8 mouse cellular contexts compared by ENCODE assay signal in genomic region chr19:4497263-4497973, GRCm38 (mm10). TPM values are rescaled to one million over a fixed set of nuclear protein-coding genes. Genes with fewer than 3 reads are reported as not detected.
A peak's percentile ranks its signal among the peaks of the same experiment; 100 is the strongest.
DNase-seq lines count a peak whose midpoint lies in the region; ATAC-seq lines count a peak whose summit lies in the region.

No protein-coding gene starts in this region.

- H3K27ac ChIP-seq in heart, embryonic 11.5 days (ENCODE audit: low read depth, low read length): no peak overlapping the region
- H3K27ac ChIP-seq in intestine, embryonic 14.5 days (ENCODE audit: low read depth): no peak overlapping the region
- no peak overlapping the region for H3K27ac ChIP-seq in midbrain, embryonic 12.5 days (replicated peaks)

- no peak overlapping the region for H3K9ac ChIP-seq in heart, embryonic 11.5 days (ENCODE audit: low read depth, low read length)
- no peak overlapping the region for H3K9ac ChIP-seq in intestine, embryonic 14.5 days (ENCODE audit: low read length)
- H3K9ac ChIP-seq in midbrain, embryonic 12.5 days (replicated peaks): no peak overlapping the region

- H3K27me3 ChIP-seq in heart, embryonic 11.5 days (ENCODE audit: control insufficient read depth, insufficient read depth, low read length): no peaks in the 10 kb centered on the region
- no peaks in the 10 kb centered on the region for H3K27me3 ChIP-seq in intestine, embryonic 14.5 days (replicated peaks; ENCODE audit: control insufficient read depth, insufficient read depth, low read length)
- H3K27me3 ChIP-seq in midbrain, embryonic 12.5 days: no peaks in the 10 kb centered on the region

- no peaks in the 10 kb centered on the region for H3K9me3 ChIP-seq in heart, embryonic 11.5 days (replicated peaks; ENCODE audit: control insufficient read depth, low read length)
- H3K9me3 ChIP-seq in intestine, embryonic 14.5 days (ENCODE audit: control insufficient read depth, low read length): no peaks in the 10 kb centered on the region
- H3K9me3 ChIP-seq in midbrain, embryonic 12.5 days: no peaks in the 10 kb centered on the region

- H3K4me3 ChIP-seq in heart, embryonic 11.5 days (ENCODE audit: low read depth, low read length): no peak overlapping the region
- H3K4me3 ChIP-seq in intestine, embryonic 14.5 days (ENCODE audit: low read depth, low read length): no peak overlapping the region
- no peak overlapping the region for H3K4me3 ChIP-seq in midbrain, embryonic 12.5 days

- no peak; the same call in 1 of the 2 replicates for ATAC-seq in heart, embryonic 11.5 days (replicated peaks; ENCODE audit: insufficient number of reproducible peaks, low FRiP score, low TSS enrichment)
- peak; percentile 82 for ATAC-seq in common myeloid progenitor, adult 5-6 weeks (replicated peaks; ENCODE audit: low read depth, poor library complexity, severe bottlenecking)
- ATAC-seq in intestine, embryonic 14.5 days (replicated peaks; ENCODE audit: low FRiP score, low TSS enrichment, low read depth): peak; percentile 37
- no peak for ATAC-seq in midbrain, embryonic 12.5 days (ENCODE audit: low FRiP score, low read depth)

- intact Hi-C loops in left cerebral cortex, postnatal 4 days (cut with DNase I): loop anchor here (5.0 kb wide), 2 partner anchors 120 to 245 kb away; partner anchors contain the start of gene Lrfn4

- WGBS in heart, embryonic 11.5 days (ENCODE audit: insufficient replicate concordance): 7% methylated on average over 4 of the region's 4 CpGs
- WGBS in intestine, embryonic 14.5 days: 8% methylated on average over 4 of the region's 4 CpGs
- WGBS in midbrain, embryonic 12.5 days: 7% methylated on average over 4 of the region's 4 CpGs

- no peaks in the 10 kb centered on the region for H3K36me3 ChIP-seq in heart, embryonic 11.5 days (ENCODE audit: control insufficient read depth, insufficient read depth, low read length)
- H3K36me3 ChIP-seq in intestine, embryonic 14.5 days (ENCODE audit: control insufficient read depth, insufficient read depth, low read length): no peaks in the 10 kb centered on the region
- no peaks in the 10 kb centered on the region for H3K36me3 ChIP-seq in midbrain, embryonic 12.5 days

- H3K4me2 ChIP-seq in heart, embryonic 11.5 days: no peak overlapping the region
- H3K4me2 ChIP-seq in intestine, embryonic 14.5 days (ENCODE audit: low read length): peak overlapping the region; percentile 18; the same call in 1 of the 2 replicates
- H3K4me2 ChIP-seq in midbrain, embryonic 12.5 days (replicated peaks): peak overlapping the region; percentile 18; the same call in 1 of the 2 replicates

- no peaks in the 10 kb centered on the region for H3K4me1 ChIP-seq in heart, embryonic 11.5 days (ENCODE audit: control insufficient read depth, insufficient read depth, low read length)
- 0 out of 2 replicates have a peak, but pooled peaks cover 2% of the 10 kb centered on the region for H3K4me1 ChIP-seq in intestine, embryonic 14.5 days (replicated peaks; ENCODE audit: control insufficient read depth, insufficient read depth, low read length)
- peaks cover 6% of the 10 kb centered on the region for H3K4me1 ChIP-seq in midbrain, embryonic 12.5 days

- DNase-seq in heart, adult 18-20 months: peak; percentile 38 to 83
- DNase-seq in gastrocnemius, adult 8-10 months (ENCODE audit: low spot score in 2 of 2): peak; percentile 33 to 51
- peak; percentile 95 for DNase-seq in intestine, embryonic 14.5 days (ENCODE audit: low spot score)
- DNase-seq in left cerebral cortex, postnatal 4 days: peak; percentile 82
- peak; percentile 49 for DNase-seq in spleen, adult 12 weeks (ENCODE audit: low spot score)

RNA-seq across cellular contexts. Expression of gene 2010003K11Rik, which starts 1.0 kb away (rescaled TPM):
- total RNA-seq in heart, adult 18-20 months (2021): 1 to 10 TPM in 1 of 2 experiments, not detected in 1; 1.2 TPM
- not detected in 2 replicates for polyA plus RNA-seq in heart, embryonic 11.5 days (2014; fragmentation: Nextera tagmentation; extraction: Ambion mirVana)
- not detected in 2 replicates for total RNA-seq in common myeloid progenitor, adult 5-6 weeks (2017)
- total RNA-seq in gastrocnemius, adult 8-10 months (2022): under 1 TPM in 3 of 4 experiments, not detected in 1; 0.22 to 0.25 (median 0.24) TPM
- not detected in 2 replicates for polyA plus RNA-seq in intestine, embryonic 14.5 days (2014; fragmentation: Nextera tagmentation; extraction: Ambion mirVana)
- not detected for total RNA-seq in left cerebral cortex, postnatal 4 days (2021)
- polyA plus RNA-seq in midbrain, embryonic 12.5 days (2016; fragmentation: Nextera tagmentation; extraction: Ambion mirVana): not detected in 2 replicates

RNA-seq across cellular contexts. Expression of gene Pcx, which starts 12.9 kb away (rescaled TPM):
- total RNA-seq in heart, adult 18-20 months (2021): 10 to 100 TPM; 44.9 to 96.4 TPM
- polyA plus RNA-seq in heart, embryonic 11.5 days (2014; fragmentation: Nextera tagmentation; extraction: Ambion mirVana): 12.8 and 13.9 TPM in 2 replicates
- 1.6 and 1.8 TPM in 2 replicates for total RNA-seq in common myeloid progenitor, adult 5-6 weeks (2017)
- total RNA-seq in gastrocnemius, adult 8-10 months (2022): 100 to 1,000 TPM in 2 of 4 experiments, 10 to 100 TPM in 2; 60.2 to 229 (median 114) TPM
- 8.5 and 9.7 TPM in 2 replicates for polyA plus RNA-seq in intestine, embryonic 14.5 days (2014; fragmentation: Nextera tagmentation; extraction: Ambion mirVana)
- 10 to 100 TPM; 42.6 to 44.2 TPM for total RNA-seq in left cerebral cortex, postnatal 4 days (2021)
- polyA plus RNA-seq in midbrain, embryonic 12.5 days (2016; fragmentation: Nextera tagmentation; extraction: Ambion mirVana): 22.4 and 24.5 TPM in 2 replicates

RNA-seq across cellular contexts. Expression of gene Syt12, which starts 20.2 kb away (rescaled TPM):
- 1 to 10 TPM; 4.2 to 7.2 TPM for total RNA-seq in heart, adult 18-20 months (2021)
- polyA plus RNA-seq in heart, embryonic 11.5 days (2014; fragmentation: Nextera tagmentation; extraction: Ambion mirVana): 0.72 and 1.3 TPM in 2 replicates
- not detected in 2 replicates for total RNA-seq in common myeloid progenitor, adult 5-6 weeks (2017)
- total RNA-seq in gastrocnemius, adult 8-10 months (2022): 1 to 10 TPM; 1.8 to 4.7 (median 2.2) TPM
- 0.27 and 0.47 TPM in 2 replicates for polyA plus RNA-seq in intestine, embryonic 14.5 days (2014; fragmentation: Nextera tagmentation; extraction: Ambion mirVana)
- total RNA-seq in left cerebral cortex, postnatal 4 days (2021): 1 to 10 TPM; 4.4 to 5.3 TPM
- 1.5 and 1.9 TPM in 2 replicates for polyA plus RNA-seq in midbrain, embryonic 12.5 days (2016; fragmentation: Nextera tagmentation; extraction: Ambion mirVana)

RNA-seq across cellular contexts. Expression of gene Rhod, which starts 58.2 kb away (rescaled TPM):
- 1 to 10 TPM; 5.4 to 5.8 TPM for total RNA-seq in heart, adult 18-20 months (2021)
- polyA plus RNA-seq in heart, embryonic 11.5 days (2014; fragmentation: Nextera tagmentation; extraction: Ambion mirVana): 28.5 and 31.1 TPM in 2 replicates
- total RNA-seq in common myeloid progenitor, adult 5-6 weeks (2017): 0.73 TPM in 1 of 2 replicates, not detected in the other
- total RNA-seq in gastrocnemius, adult 8-10 months (2022): under 1 TPM; 0.39 to 0.64 (median 0.55) TPM
- polyA plus RNA-seq in intestine, embryonic 14.5 days (2014; fragmentation: Nextera tagmentation; extraction: Ambion mirVana): 22.1 and 30.9 TPM in 2 replicates
- 1 to 10 TPM; 1.1 to 2.0 TPM for total RNA-seq in left cerebral cortex, postnatal 4 days (2021)
- 6.7 and 10.3 TPM in 2 replicates for polyA plus RNA-seq in midbrain, embryonic 12.5 days (2016; fragmentation: Nextera tagmentation; extraction: Ambion mirVana)

Comparison
In these comparisons a context has a peak if more than half of its experiments do, and no peak if none do; other contexts are left out.
1. DNase-seq: peak in every context shown above with its lines; median percentile 95 in intestine, embryonic 14.5 days; 82 in left cerebral cortex, postnatal 4 days; 60 in heart, adult 18-20 months; 49 in spleen, adult 12 weeks; 42 in gastrocnemius, adult 8-10 months.
2. ATAC-seq: peak in common myeloid progenitor, adult 5-6 weeks (single experiment) and intestine, embryonic 14.5 days (single experiment); none in heart, embryonic 11.5 days (single experiment) and midbrain, embryonic 12.5 days (single experiment).
3. RNA of gene Pcx, which starts 12.9 kb away (total RNA-seq): 60.2 to 229 TPM in gastrocnemius, adult 8-10 months, 44.9 to 96.4 TPM in heart, adult 18-20 months and 42.6 to 44.2 TPM in left cerebral cortex, postnatal 4 days; 1.6 to 1.8 TPM in common myeloid progenitor, adult 5-6 weeks; every median in the first group is over 10 times any median in the second.